8 mouse cellular contexts compared by ENCODE assay signal in genomic region chr4:117124518-117125347, GRCm38 (mm10). TPM values are rescaled to one million over a fixed set of nuclear protein-coding genes. Genes with fewer than 3 reads are reported as not detected.
DNase-seq lines count a peak whose midpoint lies in the region; ATAC-seq and TF ChIP-seq lines count a peak whose summit lies in the region.

No protein-coding gene starts in this region.

- WGBS in lung, adult 2 months, result 34% methylated on average over 14 of the region's 14 CpGs
- WGBS in embryonic facial prominence, embryonic 15.5 days, result 54% methylated on average over 14 of the region's 14 CpGs
- WGBS in hindbrain, embryonic 11.5 days, result 65% methylated on average over 14 of the region's 14 CpGs
- 57% methylated on average over 14 of the region's 14 CpGs for WGBS in limb, embryonic 15.5 days
- WGBS in midbrain, postnatal 0 days, result 73% methylated on average over 14 of the region's 14 CpGs

- peak; percentile 71 to 75 for DNase-seq in lung, adult 18-20 months
- no peak for DNase-seq in lung, adult 2 months
- DNase-seq in hindbrain, embryonic 11.5 days (ENCODE audit: low spot score), result no peak
- DNase-seq in midbrain, postnatal 0 days (ENCODE audit: low spot score), result no peak
- peak; percentile 77 for DNase-seq in thymus, postnatal 25 days
- DNase-seq in cerebellum, adult 8-10 months, result no peak

- H3K9ac ChIP-seq in embryonic facial prominence, embryonic 15.5 days, result 0 out of 2 replicates have a peak overlapping the region, but pooled peaks have one; percentile 24
- peak overlapping the region; percentile 49 for H3K9ac ChIP-seq in hindbrain, embryonic 11.5 days (ENCODE audit: low read depth, low read length)
- no peak overlapping the region for H3K9ac ChIP-seq in limb, embryonic 15.5 days
- H3K9ac ChIP-seq in midbrain, postnatal 0 days (replicated peaks; ENCODE audit: low read length, poor library complexity, severe bottlenecking), result peak overlapping the region; percentile 54; the same call in 1 of the 2 replicates

- no peak for TF ChIP-seq CTCF in lung, adult 2 months (IDR thresholded peaks at IDR 0.05; ENCODE audit: insufficient read depth, low read length)
- TF ChIP-seq CTCF in midbrain, postnatal 0 days (IDR thresholded peaks at IDR 0.05), result no peak

- peaks cover 22% of the 10 kb centered on the region for H3K4me1 ChIP-seq in lung, adult 2 months (ENCODE audit: control insufficient read depth, insufficient read depth, low read length)
- H3K4me1 ChIP-seq in embryonic facial prominence, embryonic 15.5 days, result peaks cover 44% of the 10 kb centered on the region
- H3K4me1 ChIP-seq in hindbrain, embryonic 11.5 days (replicated peaks; ENCODE audit: control insufficient read depth, insufficient read depth, low read length), result peaks cover 15% of the 10 kb centered on the region
- peaks cover 43% of the 10 kb centered on the region for H3K4me1 ChIP-seq in limb, embryonic 15.5 days
- peaks cover 7% of the 10 kb centered on the region; the same call in 1 of the 2 replicates for H3K4me1 ChIP-seq in midbrain, postnatal 0 days (ENCODE audit: insufficient read depth, low read length)

- H3K36me3 ChIP-seq in embryonic facial prominence, embryonic 15.5 days, result peaks cover 16% of the 10 kb centered on the region; the same call in 1 of the 2 replicates
- peaks cover 9% of the 10 kb centered on the region for H3K36me3 ChIP-seq in hindbrain, embryonic 11.5 days (ENCODE audit: control insufficient read depth, insufficient read depth, low read length)
- H3K36me3 ChIP-seq in limb, embryonic 15.5 days, result peaks cover 16% of the 10 kb centered on the region
- peaks cover 17% of the 10 kb centered on the region for H3K36me3 ChIP-seq in midbrain, postnatal 0 days (ENCODE audit: insufficient read depth, low read length)

- H3K27ac ChIP-seq in embryonic facial prominence, embryonic 15.5 days (replicated peaks), result peak overlapping the region; percentile 87
- H3K27ac ChIP-seq in hindbrain, embryonic 11.5 days (ENCODE audit: low read depth, low read length), result peak overlapping the region; percentile 82
- peak overlapping the region; percentile 92 for H3K27ac ChIP-seq in limb, embryonic 15.5 days
- H3K27ac ChIP-seq in midbrain, postnatal 0 days (ENCODE audit: low read depth, low read length), result peak overlapping the region; percentile 77

- H3K27me3 ChIP-seq in embryonic facial prominence, embryonic 15.5 days, result no peaks in the 10 kb centered on the region
- H3K27me3 ChIP-seq in hindbrain, embryonic 11.5 days (ENCODE audit: control insufficient read depth, insufficient read depth, low read length), result no peaks in the 10 kb centered on the region
- H3K27me3 ChIP-seq in limb, embryonic 15.5 days, result no peaks in the 10 kb centered on the region
- no peaks in the 10 kb centered on the region for H3K27me3 ChIP-seq in midbrain, postnatal 0 days (ENCODE audit: insufficient read depth, low read length)

- H3K4me2 ChIP-seq in embryonic facial prominence, embryonic 15.5 days (replicated peaks), result peak overlapping the region; percentile 21
- H3K4me2 ChIP-seq in hindbrain, embryonic 11.5 days (replicated peaks; ENCODE audit: low read depth, low read length), result no peak overlapping the region
- H3K4me2 ChIP-seq in limb, embryonic 15.5 days, result peak overlapping the region; percentile 22; the same call in 1 of the 2 replicates
- H3K4me2 ChIP-seq in midbrain, postnatal 0 days (ENCODE audit: low read depth, low read length, poor library complexity, severe bottlenecking), result no peak overlapping the region

- no peak for TF ChIP-seq POLR2A in lung, adult 2 months (IDR thresholded peaks at IDR 0.05; ENCODE audit: borderline replicate concordance, extremely low read depth, low read depth, low read length)

- no peak for ATAC-seq in embryonic facial prominence, embryonic 15.5 days (ENCODE audit: insufficient number of reproducible peaks, low FRiP score, low TSS enrichment, low read depth)
- no peak for ATAC-seq in hindbrain, embryonic 11.5 days (ENCODE audit: low FRiP score)
- no peak for ATAC-seq in limb, embryonic 15.5 days (ENCODE audit: insufficient number of reproducible peaks, low FRiP score, low TSS enrichment, low read depth)
- ATAC-seq in midbrain, postnatal 0 days (ENCODE audit: low FRiP score), result no peak

- no peaks in the 10 kb centered on the region for H3K9me3 ChIP-seq in embryonic facial prominence, embryonic 15.5 days (replicated peaks)
- H3K9me3 ChIP-seq in hindbrain, embryonic 11.5 days (ENCODE audit: control insufficient read depth, low read length), result no peaks in the 10 kb centered on the region
- H3K9me3 ChIP-seq in limb, embryonic 15.5 days, result no peaks in the 10 kb centered on the region
- H3K9me3 ChIP-seq in midbrain, postnatal 0 days (ENCODE audit: low read length), result no peaks in the 10 kb centered on the region

- H3K4me3 ChIP-seq in lung, adult 2 months (replicated peaks; ENCODE audit: extremely low read depth, low read depth, low read length), result no peak overlapping the region
- H3K4me3 ChIP-seq in embryonic facial prominence, embryonic 15.5 days (replicated peaks), result no peak overlapping the region
- H3K4me3 ChIP-seq in hindbrain, embryonic 11.5 days (ENCODE audit: low read depth, low read length), result no peak overlapping the region
- peak overlapping the region; percentile 4; the same call in 1 of the 2 replicates for H3K4me3 ChIP-seq in limb, embryonic 15.5 days
- H3K4me3 ChIP-seq in midbrain, postnatal 0 days (ENCODE audit: low read depth, low read length), result no peak overlapping the region

RNA-seq across cellular contexts. Expression of gene Btbd19, which starts 0.8 kb away (rescaled TPM):
- polyA plus RNA-seq in lung, adult 2 months (2012; rRNA removed), result 12.1 and 13.7 TPM in 2 replicates
- 13.2 and 13.5 TPM in 2 replicates for polyA plus RNA-seq in embryonic facial prominence, embryonic 15.5 days (2015; fragmentation: Nextera tagmentation; extraction: Ambion mirVana)
- 3.6 and 3.8 TPM in 2 replicates for polyA plus RNA-seq in hindbrain, embryonic 11.5 days (2014; fragmentation: Nextera tagmentation; extraction: Ambion mirVana)
- 10.0 and 10.3 TPM in 2 replicates for polyA plus RNA-seq in limb, embryonic 15.5 days (2015; fragmentation: Nextera tagmentation; extraction: Ambion mirVana)
- 7.3 and 8.2 TPM in 2 replicates for total RNA-seq in midbrain, postnatal 0 days (2014; rRNA removed)
- polyA plus RNA-seq in midbrain, postnatal 0 days (2015; fragmentation: Nextera tagmentation; extraction: Ambion mirVana), result 3.8 and 4.2 TPM in 2 replicates

RNA-seq across cellular contexts. Expression of gene Tctex1d4, which starts 1.9 kb away (rescaled TPM):
- 58.9 and 61.4 TPM in 2 replicates for polyA plus RNA-seq in lung, adult 2 months (2012; rRNA removed)
- 3.0 and 6.1 TPM in 2 replicates for polyA plus RNA-seq in embryonic facial prominence, embryonic 15.5 days (2015; fragmentation: Nextera tagmentation; extraction: Ambion mirVana)
- 0.60 TPM in 1 of 2 replicates, not detected in the other for polyA plus RNA-seq in hindbrain, embryonic 11.5 days (2014; fragmentation: Nextera tagmentation; extraction: Ambion mirVana)
- polyA plus RNA-seq in limb, embryonic 15.5 days (2015; fragmentation: Nextera tagmentation; extraction: Ambion mirVana), result not detected in 2 replicates
- total RNA-seq in midbrain, postnatal 0 days (2014; rRNA removed), result 1.3 and 5.8 TPM in 2 replicates
- polyA plus RNA-seq in midbrain, postnatal 0 days (2015; fragmentation: Nextera tagmentation; extraction: Ambion mirVana), result 1.2 TPM in 2 replicates

RNA-seq across cellular contexts. Expression of gene Plk3, which starts 9.0 kb away (rescaled TPM):
- 19.4 and 20.4 TPM in 2 replicates for polyA plus RNA-seq in lung, adult 2 months (2012; rRNA removed)
- polyA plus RNA-seq in embryonic facial prominence, embryonic 15.5 days (2015; fragmentation: Nextera tagmentation; extraction: Ambion mirVana), result 7.7 and 8.1 TPM in 2 replicates
- 31.3 and 37.1 TPM in 2 replicates for polyA plus RNA-seq in hindbrain, embryonic 11.5 days (2014; fragmentation: Nextera tagmentation; extraction: Ambion mirVana)
- 5.7 and 6.8 TPM in 2 replicates for polyA plus RNA-seq in limb, embryonic 15.5 days (2015; fragmentation: Nextera tagmentation; extraction: Ambion mirVana)
- total RNA-seq in midbrain, postnatal 0 days (2014; rRNA removed), result 20.8 and 28.2 TPM in 2 replicates
- polyA plus RNA-seq in midbrain, postnatal 0 days (2015; fragmentation: Nextera tagmentation; extraction: Ambion mirVana), result 26.6 and 26.8 TPM in 2 replicates

RNA-seq across cellular contexts. Expression of gene Ptch2, which starts 28.9 kb away (rescaled TPM):
- polyA plus RNA-seq in lung, adult 2 months (2012; rRNA removed), result 8.3 and 8.8 TPM in 2 replicates
- polyA plus RNA-seq in embryonic facial prominence, embryonic 15.5 days (2015; fragmentation: Nextera tagmentation; extraction: Ambion mirVana), result 20.8 and 22.5 TPM in 2 replicates
- polyA plus RNA-seq in hindbrain, embryonic 11.5 days (2014; fragmentation: Nextera tagmentation; extraction: Ambion mirVana), result 1.4 and 1.9 TPM in 2 replicates
- polyA plus RNA-seq in limb, embryonic 15.5 days (2015; fragmentation: Nextera tagmentation; extraction: Ambion mirVana), result 13.7 and 15.8 TPM in 2 replicates
- total RNA-seq in midbrain, postnatal 0 days (2014; rRNA removed), result 6.8 and 12.2 TPM in 2 replicates
- polyA plus RNA-seq in midbrain, postnatal 0 days (2015; fragmentation: Nextera tagmentation; extraction: Ambion mirVana), result 3.5 and 3.7 TPM in 2 replicates

RNA-seq across cellular contexts. Expression of gene Rps8, which starts 31.3 kb away (rescaled TPM):
- 456 and 494 TPM in 2 replicates for polyA plus RNA-seq in lung, adult 2 months (2012; rRNA removed)
- polyA plus RNA-seq in embryonic facial prominence, embryonic 15.5 days (2015; fragmentation: Nextera tagmentation; extraction: Ambion mirVana), result 934 and 968 TPM in 2 replicates
- 779 and 892 TPM in 2 replicates for polyA plus RNA-seq in hindbrain, embryonic 11.5 days (2014; fragmentation: Nextera tagmentation; extraction: Ambion mirVana)
- polyA plus RNA-seq in limb, embryonic 15.5 days (2015; fragmentation: Nextera tagmentation; extraction: Ambion mirVana), result 803 and 994 TPM in 2 replicates
- total RNA-seq in midbrain, postnatal 0 days (2014; rRNA removed), result 439 and 604 TPM in 2 replicates
- 475 and 493 TPM in 2 replicates for polyA plus RNA-seq in midbrain, postnatal 0 days (2015; fragmentation: Nextera tagmentation; extraction: Ambion mirVana)

Comparison
In these comparisons a context has a peak if more than half of its experiments do, and no peak if none do; other contexts are left out.
1. DNase-seq: peak in lung, adult 18-20 months (2 of 2) and thymus, postnatal 25 days (single experiment); none in lung, adult 2 months (single experiment), hindbrain, embryonic 11.5 days (single experiment), midbrain, postnatal 0 days (single experiment) and cerebellum, adult 8-10 months (single experiment).
2. H3K4me2 ChIP-seq: peak in embryonic facial prominence, embryonic 15.5 days (single experiment) and limb, embryonic 15.5 days (single experiment); none in hindbrain, embryonic 11.5 days (single experiment) and midbrain, postnatal 0 days (single experiment).
3. Peak in every context shown above with its lines, with median percentiles within 50 percentile points of each other: H3K27ac ChIP-seq.